ENCODE assay signal across 26 mouse cellular contexts in genomic region chr9:29651856-29652255, GRCm38 (mm10).
"Had no signal": no experiment of that assay in that cellular context is flagged by ENCODE, and none has a peak within 500 bp of the region (broad histone marks: within the 10 kb centered on the region; RNA-seq: fewer than 3 reads in every experiment).

No protein-coding gene starts in this region.

- H3K4me1 ChIP-seq: heart, embryonic 13.5 days; heart, embryonic 15.5 days; intestine, embryonic 15.5 days; liver, embryonic 13.5 days; liver, embryonic 15.5 days had no signal

- H3K36me3 ChIP-seq: heart, embryonic 13.5 days; heart, embryonic 15.5 days; hindbrain, embryonic 10.5 days; hindbrain, embryonic 12.5 days; intestine, embryonic 15.5 days; limb, embryonic 13.5 days; limb, embryonic 15.5 days; liver, embryonic 13.5 days; liver, embryonic 15.5 days had no signal

- ATAC-seq: hindbrain, embryonic 16.5 days; inflammation-experienced regulatory T-cells, adult 6 months; intestine, postnatal 0 days had no signal

- H3K27ac ChIP-seq: gastrocnemius, adult 2 months; heart, adult 2 months; heart, embryonic 13.5 days; heart, embryonic 15.5 days; hindbrain, embryonic 10.5 days; hindbrain, embryonic 12.5 days; hindbrain, embryonic 14.5 days; intestine, embryonic 15.5 days; layer of hippocampus, adult 2 months; left cerebral cortex, adult 2 months; limb, embryonic 13.5 days; limb, embryonic 15.5 days; liver, embryonic 13.5 days; liver, embryonic 15.5 days had no signal

- H3K4me3 ChIP-seq: gastrocnemius, adult 2 months; heart, adult 2 months; heart, embryonic 13.5 days; heart, embryonic 15.5 days; hindbrain, embryonic 10.5 days; hindbrain, embryonic 12.5 days; intestine, embryonic 15.5 days; layer of hippocampus, adult 2 months; left cerebral cortex, adult 2 months; limb, embryonic 13.5 days; limb, embryonic 15.5 days; liver, embryonic 13.5 days; liver, embryonic 15.5 days had no signal

- H3K27me3 ChIP-seq: heart, embryonic 15.5 days; liver, embryonic 13.5 days; liver, embryonic 15.5 days had no signal

- DNase-seq: gastrocnemius, adult 2 months; gastrocnemius, postnatal 10 days; gastrocnemius, postnatal 25 days; heart, adult 2 months; heart, postnatal 4 days; kidney, adult 18-20 months; kidney, adult 8-10 months; kidney, postnatal 10 days; kidney, postnatal 25 days; kidney, postnatal 4 days; liver, embryonic 13.5 days; lung, adult 18-20 months had no signal

- H3K4me2 ChIP-seq: heart, embryonic 13.5 days; heart, embryonic 15.5 days; hindbrain, embryonic 12.5 days; hindbrain, embryonic 14.5 days; intestine, embryonic 15.5 days; limb, embryonic 13.5 days; limb, embryonic 15.5 days; liver, embryonic 13.5 days; liver, embryonic 15.5 days had no signal

- H3K9me3 ChIP-seq: heart, embryonic 13.5 days; heart, embryonic 15.5 days; hindbrain, embryonic 10.5 days; hindbrain, embryonic 12.5 days; intestine, embryonic 15.5 days; limb, embryonic 15.5 days; liver, embryonic 13.5 days; liver, embryonic 15.5 days had no signal

- H3K9ac ChIP-seq: heart, embryonic 13.5 days; heart, embryonic 15.5 days; hindbrain, embryonic 12.5 days; hindbrain, embryonic 14.5 days; intestine, embryonic 15.5 days; limb, embryonic 13.5 days; limb, embryonic 15.5 days; liver, embryonic 13.5 days; liver, embryonic 15.5 days had no signal
